Mouse (Mus musculus): ENCODE results near the gene Hdac7. TPM values are rescaled to one million over a fixed set of nuclear protein-coding genes. Genes with fewer than 3 reads are reported as not detected.

Hdac7 gene
- polyA plus RNA-seq, 1 experiment from 2014 or later, result 19.4 TPM

DNA sequence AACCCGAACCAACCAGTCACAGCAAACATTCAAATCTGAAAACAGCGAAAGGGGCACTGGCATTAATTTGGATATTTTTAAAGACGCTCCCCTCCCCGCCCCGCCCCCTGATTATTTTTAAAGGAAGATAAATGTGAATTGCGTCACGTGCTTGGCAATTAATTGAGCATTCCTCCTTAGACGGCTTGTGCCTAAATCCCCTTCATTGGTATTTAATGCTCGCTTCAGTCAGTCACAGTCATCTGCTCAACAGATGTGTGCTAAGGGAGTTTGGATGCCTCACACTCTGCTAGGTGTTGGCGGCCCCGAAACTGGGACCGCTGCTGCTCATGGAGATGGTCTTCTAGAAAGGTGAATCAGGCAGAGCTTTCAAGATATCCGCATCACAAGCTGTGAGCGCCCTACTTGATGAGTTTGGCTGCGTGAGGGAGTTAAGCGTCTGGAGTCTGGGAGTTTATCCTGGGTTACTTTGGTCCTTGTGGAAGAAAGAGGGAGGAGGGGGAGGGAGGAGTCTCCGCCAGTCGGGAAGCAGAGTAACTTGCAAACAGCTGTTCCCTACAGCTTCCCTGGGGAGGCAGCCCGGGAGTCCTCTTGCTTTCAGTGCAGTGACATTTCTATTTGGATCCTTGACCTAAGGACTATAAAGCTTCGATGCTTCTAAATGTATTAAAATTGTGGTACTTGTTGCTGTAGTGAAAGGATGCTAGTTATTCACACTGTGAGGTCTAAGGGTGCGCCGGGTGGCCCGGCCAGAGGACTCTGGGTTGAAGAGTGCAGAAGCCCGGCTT is 62.1 kb downstream of the Hdac7 start:
- ATAC-seq (ENCODE audit: low FRiP score) (no peak), DNase-seq (ENCODE audit: low spot score) (peak; percentile 51)
- Histone ChIP-seq H3K9me3 (ENCODE audit: control insufficient read depth, low read length) (no peaks in the 10 kb centered on the region), H3K36me3 (ENCODE audit: control insufficient read depth, insufficient read depth, low read length) (no peaks in the 10 kb centered on the region), H3K27me3 (ENCODE audit: control insufficient read depth, insufficient read depth, low read length) (peaks cover 4% of the 10 kb centered on the region), H3K4me1 (replicated peaks; ENCODE audit: control insufficient read depth, insufficient read depth, low read length) (no peaks in the 10 kb centered on the region; the same call in none of the 2 replicates), H3K4me3 (ENCODE audit: low read depth, low read length) (no peak overlapping the region), H3K9ac (ENCODE audit: low read depth, low read length) (no peak overlapping the region), H3K27ac (ENCODE audit: low read depth, low read length) (no peak overlapping the region), H3K4me2 (replicated peaks; ENCODE audit: low read depth, low read length) (0 out of 2 replicates have a peak overlapping the region, but pooled peaks have one; percentile 17)
- WGBS, result 7% methylated on average over 24 of the region's 24 CpGs

DNA sequence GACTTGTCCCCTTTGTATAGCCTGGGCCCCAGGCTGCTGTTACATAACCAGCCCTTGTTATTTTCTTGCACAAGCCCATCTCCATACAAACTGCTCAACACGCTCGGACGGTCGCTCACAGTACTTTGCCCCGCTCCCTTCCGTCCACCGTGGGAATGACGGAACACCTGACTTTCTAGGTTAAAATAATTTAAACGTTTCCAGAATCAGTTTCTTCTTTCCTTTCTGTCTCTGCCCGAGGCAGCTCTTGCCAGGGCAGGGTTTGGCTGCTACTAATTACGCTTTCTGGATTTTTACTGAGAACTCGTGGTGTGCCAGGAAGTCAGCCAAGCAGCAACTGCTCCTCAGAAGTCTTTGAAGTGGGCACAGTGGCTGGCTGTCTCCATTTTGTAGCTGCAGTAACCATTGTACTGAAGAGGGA is 63.7 kb downstream of the Hdac7 start:
- no peak overlapping the region for H3K4me2 ChIP-seq (replicated peaks; ENCODE audit: low read depth, low read length)
- H3K4me1 ChIP-seq (replicated peaks; ENCODE audit: control insufficient read depth, insufficient read depth, low read length), result no peaks in the 10 kb centered on the region; the same call in none of the 2 replicates
- H3K9me3 ChIP-seq (ENCODE audit: control insufficient read depth, low read length), result no peaks in the 10 kb centered on the region
- no peaks in the 10 kb centered on the region for H3K36me3 ChIP-seq (ENCODE audit: control insufficient read depth, insufficient read depth, low read length)
- no peak overlapping the region for H3K4me3 ChIP-seq (ENCODE audit: low read depth, low read length)
- H3K9ac ChIP-seq (ENCODE audit: low read depth, low read length), result no peak overlapping the region
- 76% methylated on average over 12 of the region's 12 CpGs for WGBS
- DNase-seq (ENCODE audit: low spot score) (no peak), ATAC-seq (ENCODE audit: low FRiP score) (no peak)
- H3K27ac ChIP-seq (ENCODE audit: low read depth, low read length), result no peak overlapping the region
- H3K27me3 ChIP-seq (ENCODE audit: control insufficient read depth, insufficient read depth, low read length), result peaks cover 4% of the 10 kb centered on the region

DNA sequence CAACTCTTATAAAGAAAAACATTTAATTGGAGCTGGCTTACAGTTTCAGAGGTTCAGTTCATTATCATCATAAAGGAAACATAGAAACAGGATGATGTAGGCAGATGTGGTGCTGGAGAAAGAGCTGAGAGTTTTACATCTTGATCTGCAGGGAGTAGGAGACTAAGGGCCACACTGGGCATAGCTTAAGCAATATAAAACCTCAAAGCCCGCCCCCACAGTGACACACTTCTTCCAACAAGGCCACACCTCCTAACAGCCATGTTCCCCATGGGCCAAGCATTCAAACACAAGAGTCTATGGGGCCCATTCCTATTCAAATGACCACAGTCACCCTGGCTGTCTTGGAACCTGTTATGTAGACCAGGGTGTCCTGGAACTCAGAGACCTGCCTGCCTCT is 64.7 kb downstream of the Hdac7 start:
- no peak for ATAC-seq (ENCODE audit: low FRiP score)

DNA sequence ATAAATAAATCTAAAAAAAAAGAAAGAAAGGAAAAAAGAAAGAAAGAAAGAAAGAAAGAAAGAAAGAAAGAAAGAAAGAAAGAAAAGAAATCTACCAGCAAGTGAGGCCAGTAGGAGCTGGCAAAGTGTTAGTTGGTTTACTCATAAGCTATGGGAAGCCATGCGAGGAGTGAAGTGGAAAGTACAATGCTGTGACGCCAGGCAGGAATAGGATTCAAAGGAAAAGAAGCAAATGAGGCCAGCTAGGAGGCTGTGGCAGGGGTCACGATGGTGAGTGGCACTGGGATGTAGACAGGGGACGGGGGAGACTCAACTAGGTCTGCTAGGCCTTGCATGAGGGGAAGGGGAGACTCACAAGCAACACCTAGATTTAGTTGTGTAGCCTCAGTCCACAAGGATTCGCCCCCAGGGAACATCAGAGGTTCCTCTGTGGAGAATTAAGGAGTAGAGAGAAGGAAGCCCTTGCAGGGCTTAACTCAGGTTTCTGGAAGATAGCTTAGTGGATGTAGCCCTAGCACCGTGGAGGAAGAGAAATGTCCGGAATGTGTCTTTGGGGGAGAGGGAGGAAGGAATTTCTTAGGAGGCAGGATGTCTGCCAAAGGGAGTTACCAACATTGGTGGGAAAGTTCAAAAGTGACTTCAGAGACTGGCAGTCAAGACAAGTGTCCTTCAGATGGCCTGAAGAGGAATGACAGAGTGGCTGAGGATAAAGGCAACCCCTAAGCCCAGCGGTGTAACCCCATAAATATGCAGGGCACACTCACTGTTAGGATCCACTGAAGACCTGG is 65.8 kb downstream of the Hdac7 start, which contains the start of gene Slc48a1:
TSS of gene Slc48a1 (plus strand) at position 210 of the 788 bp plus-strand sequence.
- ATAC-seq (ENCODE audit: low FRiP score) (no peak), DNase-seq (ENCODE audit: low spot score) (no peak)
- H3K36me3 ChIP-seq (ENCODE audit: control insufficient read depth, insufficient read depth, low read length), result no peaks in the 10 kb centered on the region
- no peak within 1 kb of the TSS for H3K9ac ChIP-seq (ENCODE audit: low read depth, low read length)
- no peaks in the 10 kb centered on the region for H3K9me3 ChIP-seq (ENCODE audit: control insufficient read depth, low read length)
- H3K27me3 ChIP-seq (ENCODE audit: control insufficient read depth, insufficient read depth, low read length), result peaks cover 4% of the 10 kb centered on the region
- 74% methylated on average over 8 of the region's 8 CpGs for WGBS
- no peak within 1 kb of the TSS for H3K27ac ChIP-seq (ENCODE audit: low read depth, low read length)
- H3K4me1 ChIP-seq (replicated peaks; ENCODE audit: control insufficient read depth, insufficient read depth, low read length), result no peaks in the 10 kb centered on the region; the same call in 1 of the 2 replicates
- H3K4me3 ChIP-seq (ENCODE audit: low read depth, low read length), result no peak within 1 kb of the TSS
- H3K4me2 ChIP-seq (replicated peaks; ENCODE audit: low read depth, low read length), result no peak within 1 kb of the TSS

More for the DNA sequence above, 64.7 kb downstream of the Hdac7 start:
- Histone ChIP-seq H3K4me3 (ENCODE audit: low read depth, low read length) (no peak overlapping the region), H3K27ac (ENCODE audit: low read depth, low read length) (no peak overlapping the region), H3K4me1 (replicated peaks; ENCODE audit: control insufficient read depth, insufficient read depth, low read length) (no peaks in the 10 kb centered on the region; the same call in none of the 2 replicates), H3K27me3 (ENCODE audit: control insufficient read depth, insufficient read depth, low read length) (peaks cover 4% of the 10 kb centered on the region), H3K9ac (ENCODE audit: low read depth, low read length) (no peak overlapping the region), H3K36me3 (ENCODE audit: control insufficient read depth, insufficient read depth, low read length) (no peaks in the 10 kb centered on the region), H3K9me3 (ENCODE audit: control insufficient read depth, low read length) (no peaks in the 10 kb centered on the region), H3K4me2 (replicated peaks; ENCODE audit: low read depth, low read length) (no peak overlapping the region)
- 86% methylated on average over 1 of the region's 1 CpGs for WGBS
- DNase-seq (ENCODE audit: low spot score), result no peak

DNA sequence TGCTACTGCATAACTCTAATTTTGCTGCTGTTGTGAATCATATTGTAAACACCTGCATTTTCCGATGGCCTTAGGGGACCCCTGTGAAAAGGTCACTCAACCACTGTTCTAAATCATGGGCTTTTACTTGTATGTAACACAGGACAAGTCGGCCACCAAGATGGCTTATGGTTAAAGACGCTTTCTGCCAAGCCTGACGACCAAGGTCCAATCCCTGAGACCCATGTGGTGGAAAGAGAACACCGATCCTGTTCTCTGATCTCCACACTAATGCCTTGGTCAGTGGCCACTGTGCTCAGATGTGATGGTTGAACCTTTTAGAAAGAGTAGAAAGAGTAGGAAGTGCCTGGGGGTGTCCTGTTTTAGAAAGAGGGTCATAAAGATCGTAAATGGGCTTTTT is 67.4 kb downstream of the Hdac7 start:
- H3K4me1 ChIP-seq (replicated peaks; ENCODE audit: control insufficient read depth, insufficient read depth, low read length), result no peaks in the 10 kb centered on the region
- no peak overlapping the region for H3K4me2 ChIP-seq (replicated peaks; ENCODE audit: low read depth, low read length)
- H3K27ac ChIP-seq (ENCODE audit: low read depth, low read length), result no peak overlapping the region
- no peak overlapping the region for H3K4me3 ChIP-seq (ENCODE audit: low read depth, low read length)
- ATAC-seq (ENCODE audit: low FRiP score), result no peak
- H3K9ac ChIP-seq (ENCODE audit: low read depth, low read length), result no peak overlapping the region
- no peaks in the 10 kb centered on the region for H3K36me3 ChIP-seq (ENCODE audit: control insufficient read depth, insufficient read depth, low read length)
- 84% methylated on average over 6 of the region's 6 CpGs for WGBS
- no peak for DNase-seq (ENCODE audit: low spot score)
- H3K9me3 ChIP-seq (ENCODE audit: control insufficient read depth, low read length), result no peaks in the 10 kb centered on the region
- no peaks in the 10 kb centered on the region; the same call in 1 of the 2 replicates for H3K27me3 ChIP-seq (ENCODE audit: control insufficient read depth, insufficient read depth, low read length)

DNA sequence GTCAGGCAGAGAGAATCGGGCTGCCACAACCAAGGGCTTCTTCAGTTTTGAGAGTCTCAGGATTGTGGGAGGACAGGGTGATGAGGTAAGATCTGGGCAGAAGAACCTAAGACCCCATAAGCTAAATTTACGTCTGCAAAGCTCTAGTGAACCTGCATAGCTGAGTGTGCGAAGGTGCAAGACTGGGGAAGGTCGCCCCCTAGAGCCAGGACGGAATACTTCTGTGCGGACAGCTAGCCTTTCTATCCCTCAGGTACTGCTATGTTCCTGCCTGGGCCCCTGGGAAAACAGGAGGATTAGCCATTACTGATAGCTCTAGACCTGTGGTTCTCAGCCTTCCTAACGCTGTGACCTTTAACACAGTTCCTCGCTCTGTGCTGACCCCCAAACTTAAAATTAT is 67.8 kb downstream of the Hdac7 start:
- Histone ChIP-seq H3K4me2 (replicated peaks; ENCODE audit: low read depth, low read length) (no peak overlapping the region), H3K9ac (ENCODE audit: low read depth, low read length) (no peak overlapping the region), H3K4me3 (ENCODE audit: low read depth, low read length) (no peak overlapping the region), H3K9me3 (ENCODE audit: control insufficient read depth, low read length) (no peaks in the 10 kb centered on the region), H3K27me3 (ENCODE audit: control insufficient read depth, insufficient read depth, low read length) (no peaks in the 10 kb centered on the region; the same call in 1 of the 2 replicates), H3K27ac (ENCODE audit: low read depth, low read length) (no peak overlapping the region), H3K4me1 (replicated peaks; ENCODE audit: control insufficient read depth, insufficient read depth, low read length) (no peaks in the 10 kb centered on the region), H3K36me3 (ENCODE audit: control insufficient read depth, insufficient read depth, low read length) (no peaks in the 10 kb centered on the region)
- peak; percentile 74 for DNase-seq (ENCODE audit: low spot score)
- no peak for ATAC-seq (ENCODE audit: low FRiP score)
- 7% methylated on average over 8 of the region's 8 CpGs for WGBS

DNA sequence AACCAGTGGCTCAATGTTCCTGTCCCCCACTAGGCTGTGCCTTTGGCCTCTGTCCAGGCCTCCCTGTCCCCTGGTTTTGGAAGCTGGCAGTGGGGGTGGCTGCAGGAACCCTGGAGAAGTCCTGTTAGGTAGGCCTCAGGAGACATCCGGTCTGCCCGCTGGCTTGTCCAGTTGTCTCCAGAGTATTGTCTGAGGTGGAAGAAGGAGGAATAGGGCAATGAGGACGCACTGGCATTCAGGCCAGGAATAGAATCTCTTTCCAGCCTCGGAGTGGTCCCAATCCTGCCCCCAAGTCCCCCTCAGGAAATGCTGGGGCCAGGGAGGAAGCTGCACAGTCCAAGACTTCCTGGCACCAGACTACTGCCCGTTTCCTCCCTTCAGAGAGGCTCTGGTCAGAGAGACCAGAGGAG is 70.3 kb downstream of the Hdac7 start:
- DNase-seq (ENCODE audit: low spot score) (no peak), ATAC-seq (ENCODE audit: low FRiP score) (no peak)
- WGBS, result 74% methylated on average over 5 of the region's 5 CpGs
- Histone ChIP-seq H3K4me2 (replicated peaks; ENCODE audit: low read depth, low read length) (no peak overlapping the region), H3K36me3 (ENCODE audit: control insufficient read depth, insufficient read depth, low read length) (no peaks in the 10 kb centered on the region), H3K4me3 (ENCODE audit: low read depth, low read length) (no peak overlapping the region), H3K9me3 (ENCODE audit: control insufficient read depth, low read length) (no peaks in the 10 kb centered on the region), H3K27ac (ENCODE audit: low read depth, low read length) (no peak overlapping the region), H3K27me3 (ENCODE audit: control insufficient read depth, insufficient read depth, low read length) (peaks cover 3% of the 10 kb centered on the region), H3K4me1 (replicated peaks; ENCODE audit: control insufficient read depth, insufficient read depth, low read length) (no peaks in the 10 kb centered on the region), H3K9ac (ENCODE audit: low read depth, low read length) (no peak overlapping the region)

DNA sequence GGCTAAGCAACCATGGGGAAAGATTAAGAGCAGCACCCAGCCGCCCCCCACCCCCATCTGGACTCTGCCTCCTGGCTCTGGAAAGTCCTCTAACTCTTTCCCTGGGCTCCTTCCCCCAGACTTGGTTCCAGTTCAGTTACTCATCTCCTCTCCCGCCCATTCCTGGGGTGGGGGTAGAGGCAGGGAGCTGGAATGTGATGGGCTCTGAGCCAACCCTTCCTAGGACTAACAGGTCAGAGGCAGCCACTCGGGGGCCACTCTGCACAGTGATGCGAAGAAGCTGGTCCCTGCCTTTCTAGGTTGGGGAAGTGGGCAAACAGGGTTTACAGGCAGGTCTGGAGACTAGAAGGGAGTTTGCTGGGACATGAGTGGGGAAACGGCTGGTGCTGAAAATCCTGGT is 71.2 kb downstream of the Hdac7 start:
- Histone ChIP-seq H3K36me3 (ENCODE audit: control insufficient read depth, insufficient read depth, low read length) (no peaks in the 10 kb centered on the region), H3K27me3 (ENCODE audit: control insufficient read depth, insufficient read depth, low read length) (peaks cover 10% of the 10 kb centered on the region), H3K9me3 (ENCODE audit: control insufficient read depth, low read length) (no peaks in the 10 kb centered on the region), H3K4me2 (replicated peaks; ENCODE audit: low read depth, low read length) (no peak overlapping the region), H3K4me1 (replicated peaks; ENCODE audit: control insufficient read depth, insufficient read depth, low read length) (no peaks in the 10 kb centered on the region), H3K9ac (ENCODE audit: low read depth, low read length) (no peak overlapping the region), H3K27ac (ENCODE audit: low read depth, low read length) (no peak overlapping the region), H3K4me3 (ENCODE audit: low read depth, low read length) (no peak overlapping the region)
- 42% methylated on average over 5 of the region's 5 CpGs for whole genome bisulfite sequencing
- DNase-seq (ENCODE audit: low spot score), result no peak
- ATAC-seq (ENCODE audit: low FRiP score), result no peak
